Mouse (Mus musculus): Measurements from ENCODE around the gene Tut1.

DNA sequence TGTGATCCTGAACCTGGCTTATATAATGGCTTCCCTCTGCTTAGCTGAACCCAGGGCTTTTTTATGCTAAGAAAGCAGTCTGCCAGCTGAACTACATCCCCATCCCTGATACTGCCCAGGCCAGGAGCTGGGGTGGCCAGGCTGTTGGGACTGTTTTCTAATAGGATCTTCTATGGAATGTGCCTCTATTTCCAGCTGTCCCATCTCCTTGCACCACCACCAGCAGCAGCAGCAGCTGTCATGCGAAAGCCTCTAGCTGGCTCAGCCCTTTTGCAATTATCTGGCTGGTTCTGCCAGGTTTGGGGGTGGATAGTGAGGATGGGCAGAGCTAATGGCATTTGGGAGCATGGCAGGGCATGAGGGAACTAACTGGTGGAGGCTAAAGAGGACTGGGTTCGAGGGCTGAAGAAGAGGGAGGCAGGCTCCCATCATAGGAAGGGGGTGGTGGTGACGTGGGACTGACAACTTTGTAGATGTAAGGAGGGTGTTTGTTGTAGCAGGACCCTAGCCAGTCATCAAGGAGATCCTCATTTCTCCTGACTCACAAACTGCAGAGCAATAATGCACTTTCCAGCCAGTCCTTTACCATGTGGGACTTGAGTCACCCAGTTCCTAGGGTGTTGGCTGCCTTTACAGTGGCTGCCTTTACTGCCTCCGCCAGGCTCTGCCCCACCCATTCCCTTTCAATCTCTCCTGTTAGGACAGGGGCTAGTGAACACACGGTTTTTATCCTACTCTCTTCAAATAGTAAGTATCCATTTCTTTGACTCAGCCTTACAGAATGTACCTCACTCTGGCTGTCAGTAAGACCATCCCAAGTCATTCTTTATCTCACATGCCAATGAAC lies 28.9 kb downstream of the Tut1 start:
- TF ChIP-seq CEBPB (IDR thresholded peaks at IDR 0.05; ENCODE audit: low read depth) (peak; percentile 29), CTCF (IDR thresholded peaks at IDR 0.05; ENCODE audit: control insufficient read depth, insufficient read depth, insufficient read length) (no peak)
